Mouse (Mus musculus) midbrain, embryonic 10.5 days (tissue): ENCODE results near the gene Hsf2. TPM values are rescaled to one million over a fixed set of nuclear protein-coding genes. Genes with fewer than 3 reads are reported as not detected.
"Not testable (repeated sequence)": the region's sequence is repeated elsewhere in the genome, so short reads cannot be mapped to it uniquely, and the experiment has no call there.

Experiments used
- DNase-seq: peaks from one replicate; pipeline ENCODE4 v3.0.0-alpha.2; 2017; ENCODE audit warnings: low spot score
- H3K27ac ChIP-seq: fragments of 300-500 bp; sonication (generic); replicated peaks from 2 replicates; pipeline ENCODE4 v1.5.1; 2016; ENCODE audit warnings: mild to moderate bottlenecking
- H3K27me3 ChIP-seq: fragments of 300-500 bp; sonication (generic); 2 replicates; pipeline ENCODE4 v1.6.1; 2016; ENCODE audit warnings: low read depth, mild to moderate bottlenecking; ENCODE audit not compliant: poor library complexity, severe bottlenecking
- H3K36me3 ChIP-seq: fragments of 300-500 bp; sonication (generic); 2 replicates; pipeline ENCODE4 v1.6.1; 2016; ENCODE audit warnings: mild to moderate bottlenecking, moderate library complexity
- H3K4me1 ChIP-seq: fragments of 300-500 bp; sonication (generic); 2 replicates; pipeline ENCODE4 v1.6.1; 2016
- H3K4me3 ChIP-seq: fragments of 300-500 bp; sonication (generic); 2 replicates; pipeline ENCODE4 v1.5.1; 2016; ENCODE audit warnings: mild to moderate bottlenecking, moderate library complexity
- H3K9me3 ChIP-seq: fragments of 300-500 bp; sonication (generic); replicated peaks from 2 replicates; pipeline ENCODE4 v1.6.1; 2016; ENCODE audit warnings: mild to moderate bottlenecking
- WGBS: fragments of 180-500 bp; shearing (Covaris S2); methylation state at CpG from one replicate; pipeline ENCODE4 v1.1.7; 2016; 5-methylcytosine and 5-hydroxymethylcytosine counted together
- polyA plus RNA-seq: library from polyadenylated mRNA; unstranded; fragments of >200 nt; fragmentation: Nextera tagmentation; extraction: Ambion mirVana; gene quantifications from 2 replicates; pipeline ENCODE4 v1.2.1, GENCODE M21; 2016

Gene Hsf2
- 64.7 and 77.4 TPM in 2 replicates for polyA plus RNA-seq

- Histone ChIP-seq H3K4me3 (peak within 1 kb of the TSS; percentile 91), H3K27ac (peak within 1 kb of the TSS; percentile 99), H3K36me3 (peaks cover 9% of the 10 kb centered on the region), H3K4me1 (peaks cover 39% of the 10 kb centered on the region), H3K9me3 (no peaks in the 10 kb centered on the region), H3K27me3 (no peaks in the 10 kb centered on the region)
- DNase-seq, result peak; percentile 96
- WGBS, result 2% methylated on average over 52 of the region's 52 CpGs
Observed at GRCm38 (mm10) chr10:57485908-57486541, at the start of gene Hsf2. Gene Hsf2, plus strand, starts transcription at chr10:57486385.

- 0 out of 2 replicates have a peak, but pooled peaks cover 11% of the 10 kb centered on the region for H3K9me3 ChIP-seq
- no peak overlapping the region for H3K4me3 ChIP-seq
- H3K4me1 ChIP-seq, result no peaks in the 10 kb centered on the region
- no peaks in the 10 kb centered on the region for H3K27me3 ChIP-seq
- H3K36me3 ChIP-seq, result no peaks in the 10 kb centered on the region
- no peak overlapping the region for H3K27ac ChIP-seq
- no peak for DNase-seq
- WGBS, result 89% methylated on average over 2 of the region's 2 CpGs
Observed at GRCm38 (mm10) chr10:57437898-57438297, 48.3 kb upstream of the Hsf2 start.

GRCm38 (mm10) chr10:57441049-57441448, 45.1 kb upstream of the Hsf2 start:
- DNase-seq, result no peak
- Histone ChIP-seq H3K4me3 (no peak overlapping the region), H3K4me1 (no peaks in the 10 kb centered on the region), H3K27ac (no peak overlapping the region), H3K9me3 (0 out of 2 replicates have a peak, but pooled peaks cover 11% of the 10 kb centered on the region), H3K27me3 (no peaks in the 10 kb centered on the region), H3K36me3 (no peaks in the 10 kb centered on the region)

- no peaks in the 10 kb centered on the region for H3K27me3 ChIP-seq
- no peak overlapping the region for H3K4me3 ChIP-seq
- 0 out of 2 replicates have a peak, but pooled peaks cover 4% of the 10 kb centered on the region for H3K9me3 ChIP-seq
- WGBS, result 73% methylated on average over 8 of the region's 8 CpGs
- H3K4me1 ChIP-seq, result no peaks in the 10 kb centered on the region
- H3K27ac ChIP-seq, result no peak overlapping the region
- no peak for DNase-seq
- no peaks in the 10 kb centered on the region for H3K36me3 ChIP-seq
Observed at GRCm38 (mm10) chr10:57444392-57444791, 41.8 kb upstream of the Hsf2 start.

GRCm38 (mm10) chr10:57445655-57446054, 40.5 kb upstream of the Hsf2 start:
- Histone ChIP-seq H3K4me1 (no peaks in the 10 kb centered on the region), H3K27me3 (no peaks in the 10 kb centered on the region), H3K27ac (no peak overlapping the region), H3K36me3 (no peaks in the 10 kb centered on the region), H3K4me3 (no peak overlapping the region), H3K9me3 (0 out of 2 replicates have a peak, but pooled peaks cover 4% of the 10 kb centered on the region)
- no peak for DNase-seq
- 84% methylated on average over 1 of the region's 1 CpGs for WGBS

- H3K27ac ChIP-seq, result no peak overlapping the region
- no peak for DNase-seq
- no peaks in the 10 kb centered on the region for H3K27me3 ChIP-seq
- no peaks in the 10 kb centered on the region for H3K9me3 ChIP-seq
- no peak overlapping the region; the same call in 1 of the 2 replicates for H3K4me3 ChIP-seq
- H3K36me3 ChIP-seq, result no peaks in the 10 kb centered on the region
- H3K4me1 ChIP-seq, result no peaks in the 10 kb centered on the region
Observed at GRCm38 (mm10) chr10:57447657-57448050, 38.5 kb upstream of the Hsf2 start.

- peak; percentile 71 for DNase-seq
- Histone ChIP-seq H3K27ac (no peak overlapping the region), H3K9me3 (no peaks in the 10 kb centered on the region), H3K27me3 (no peaks in the 10 kb centered on the region), H3K4me1 (no peaks in the 10 kb centered on the region), H3K36me3 (no peaks in the 10 kb centered on the region), H3K4me3 (peak overlapping the region; percentile 38)
- WGBS, result 6% methylated on average over 19 of the region's 19 CpGs
Observed at GRCm38 (mm10) chr10:57448051-57448716, 38.0 kb upstream of the Hsf2 start.

- not testable (repeated sequence) for H3K9me3 ChIP-seq, H3K4me3 ChIP-seq, H3K4me1 ChIP-seq, H3K27ac ChIP-seq, H3K36me3 ChIP-seq, H3K27me3 ChIP-seq
- peak; percentile 31 for DNase-seq
- WGBS, result 36% methylated on average over 10 of the region's 10 CpGs
Observed at GRCm38 (mm10) chr10:57463298-57463697, 22.9 kb upstream of the Hsf2 start.

- Histone ChIP-seq H3K27me3 (no peaks in the 10 kb centered on the region), H3K27ac (no peak overlapping the region), H3K4me3 (no peak overlapping the region), H3K4me1 (no peaks in the 10 kb centered on the region), H3K36me3 (no peaks in the 10 kb centered on the region), H3K9me3 (no peaks in the 10 kb centered on the region)
- DNase-seq, result no peak
Observed at GRCm38 (mm10) chr10:57465768-57466167, 20.4 kb upstream of the Hsf2 start.

- no peak for DNase-seq
- no peaks in the 10 kb centered on the region for H3K9me3 ChIP-seq
Observed at GRCm38 (mm10) chr10:57477121-57477843, 8.9 kb upstream of the Hsf2 start.

GRCm38 (mm10) chr10:57481717-57482116, 4.5 kb upstream of the Hsf2 start:
- Histone ChIP-seq H3K4me1 (peaks cover 16% of the 10 kb centered on the region), H3K27ac (no peak overlapping the region), H3K4me3 (no peak overlapping the region), H3K27me3 (no peaks in the 10 kb centered on the region), H3K36me3 (no peaks in the 10 kb centered on the region), H3K9me3 (no peaks in the 10 kb centered on the region)
- DNase-seq, result no peak
- WGBS, result 30% methylated on average over 5 of the region's 5 CpGs

More at GRCm38 (mm10) chr10:57477121-57477843, 8.9 kb upstream of the Hsf2 start:
- Histone ChIP-seq H3K27me3 (no peaks in the 10 kb centered on the region), H3K4me3 (no peak overlapping the region), H3K27ac (no peak overlapping the region), H3K4me1 (peaks cover 11% of the 10 kb centered on the region), H3K36me3 (no peaks in the 10 kb centered on the region)
- WGBS, result 77% methylated on average over 9 of the region's 9 CpGs

GRCm38 (mm10) chr10:57484741-57485140, 1.4 kb upstream of the Hsf2 start:
- Histone ChIP-seq H3K27me3 (no peaks in the 10 kb centered on the region), H3K36me3 (no peaks in the 10 kb centered on the region), H3K27ac (no peak overlapping the region), H3K4me3 (no peak overlapping the region), H3K9me3 (no peaks in the 10 kb centered on the region), H3K4me1 (peaks cover 35% of the 10 kb centered on the region)
- 91% methylated on average over 3 of the region's 3 CpGs for WGBS
- DNase-seq, result no peak
